Mouse (Mus musculus): ENCODE measurements around the gene Pycr2.
"Not testable (repeated sequence)": the region's sequence is repeated elsewhere in the genome, so short reads cannot be mapped to it uniquely, and the experiment has no call there.

Gene Pycr2

DNA sequence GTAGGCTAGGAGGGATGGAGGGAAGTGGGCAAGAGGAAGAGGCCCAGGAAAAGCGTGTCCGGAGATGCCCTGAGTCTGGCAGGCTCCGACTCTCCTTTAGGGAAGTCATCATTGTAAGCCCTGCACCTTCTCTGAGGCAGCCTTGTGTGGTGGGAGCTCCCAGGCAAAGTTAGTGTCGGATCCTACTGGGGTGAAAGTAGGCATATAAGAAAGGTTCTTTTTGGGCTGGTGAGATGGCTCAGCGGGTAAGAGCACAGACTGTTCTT lies 655 bp downstream of the Pycr2 start:
- in situ Hi-C loops (cut with MboI, MseI): loop anchor here (5.0 kb wide), 2 partner anchors 38 to 73 kb away; partner anchors contain the start of gene Tmem63a

- in situ Hi-C loops (cut with MboI, MseI): loop anchor here (5.0 kb wide), 1 partner anchor 37 kb away; the partner anchor contains the start of gene Tmem63a
Observed at GRCm38 (mm10) chr1:180905307-180905706, 1.2 kb downstream of the Pycr2 start.

DNA sequence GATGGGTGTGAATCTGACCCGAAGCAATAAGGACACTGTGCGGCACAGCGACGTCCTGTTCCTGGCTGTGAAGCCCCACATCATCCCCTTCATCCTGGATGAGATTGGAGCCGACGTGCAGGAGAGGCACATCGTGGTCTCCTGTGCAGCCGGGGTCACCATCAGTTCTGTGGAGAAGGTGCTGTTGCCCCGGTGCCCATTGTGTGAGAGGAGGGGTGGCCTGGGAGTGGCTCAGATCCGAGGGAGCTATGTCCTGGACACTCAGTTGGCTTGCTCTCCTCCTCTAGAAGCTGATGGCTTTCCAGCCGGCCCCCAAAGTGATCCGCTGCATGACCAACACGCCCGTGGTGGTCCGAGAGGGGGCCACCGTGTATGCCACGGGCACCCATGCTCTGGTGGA lies 1.8 kb downstream of the Pycr2 start:
- in situ Hi-C loops (cut with MboI, MseI): loop anchor here (5.0 kb wide), 1 partner anchor 36 kb away; the partner anchor contains the start of gene Tmem63a

DNA sequence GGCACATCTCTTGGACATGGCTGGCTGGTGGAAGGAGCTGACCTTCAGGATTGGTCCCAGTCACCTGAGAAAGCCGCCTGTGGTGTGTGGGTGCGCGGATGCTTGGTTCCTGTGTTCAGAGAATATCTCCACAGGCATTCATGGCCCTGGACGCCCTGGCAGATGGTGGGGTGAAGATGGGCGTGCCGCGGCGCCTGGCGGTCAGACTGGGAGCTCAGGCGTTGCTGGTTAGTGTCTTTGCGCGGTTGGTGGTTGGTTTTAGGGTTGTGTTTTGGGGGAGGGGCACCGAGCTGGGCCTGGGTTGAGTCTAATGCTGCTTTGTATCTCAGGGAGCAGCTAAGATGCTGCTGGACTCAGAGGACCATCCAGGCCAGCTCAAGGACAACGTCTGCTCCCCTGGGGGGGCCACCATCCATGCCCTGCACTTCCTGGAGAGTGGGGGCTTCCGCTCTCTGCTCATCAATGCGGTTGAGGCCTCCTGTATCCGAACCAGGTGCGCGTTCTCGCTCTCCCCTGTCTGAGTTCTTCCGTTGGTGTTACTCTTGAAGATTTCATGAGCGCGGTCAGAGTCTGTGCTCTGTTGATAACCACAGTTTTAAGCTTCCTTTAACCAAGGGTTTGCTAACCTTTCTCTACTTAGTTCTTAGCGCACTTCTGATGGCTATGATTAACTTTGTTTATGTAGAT lies 2.5 kb downstream of the Pycr2 start:
- in situ Hi-C loops (cut with MboI, MseI): loop anchor here (5.0 kb wide), 1 partner anchor 36 kb away; the partner anchor contains the start of gene Tmem63a

GRCm38 (mm10) chr1:180911138-180911537 lies 7.0 kb downstream of the Pycr2 start:
- in situ Hi-C loops (cut with MboI, MseI): no loop called here

GRCm38 (mm10) chr1:180911653-180912287 lies 7.7 kb downstream of the Pycr2 start:
- in situ Hi-C loops (cut with MboI, MseI): no loop called here

- in situ Hi-C loops (cut with MboI, MseI): no loop called here
Observed at GRCm38 (mm10) chr1:180912792-180913191, 8.7 kb downstream of the Pycr2 start.

DNA sequence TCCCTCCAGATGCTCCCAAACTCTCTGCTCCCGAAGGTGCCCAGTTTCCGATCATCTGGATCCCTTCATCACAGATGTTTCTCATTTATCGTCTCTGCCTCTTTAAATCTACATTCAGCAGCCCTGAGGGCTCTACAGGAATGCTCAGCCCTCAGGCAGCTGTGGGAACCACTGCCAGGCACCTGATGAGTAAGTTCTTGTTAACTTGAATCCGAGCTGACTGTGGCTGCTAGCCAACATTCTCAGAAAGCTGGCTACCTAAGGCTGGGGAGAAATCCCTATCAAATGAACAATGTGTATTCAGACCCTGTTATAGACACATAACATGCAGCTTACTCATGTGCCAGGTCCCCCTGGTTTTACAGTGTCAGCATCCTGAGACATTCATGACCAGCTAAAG lies 9.7 kb downstream of the Pycr2 start:
- in situ Hi-C loops (cut with MboI, MseI): no loop called here

DNA sequence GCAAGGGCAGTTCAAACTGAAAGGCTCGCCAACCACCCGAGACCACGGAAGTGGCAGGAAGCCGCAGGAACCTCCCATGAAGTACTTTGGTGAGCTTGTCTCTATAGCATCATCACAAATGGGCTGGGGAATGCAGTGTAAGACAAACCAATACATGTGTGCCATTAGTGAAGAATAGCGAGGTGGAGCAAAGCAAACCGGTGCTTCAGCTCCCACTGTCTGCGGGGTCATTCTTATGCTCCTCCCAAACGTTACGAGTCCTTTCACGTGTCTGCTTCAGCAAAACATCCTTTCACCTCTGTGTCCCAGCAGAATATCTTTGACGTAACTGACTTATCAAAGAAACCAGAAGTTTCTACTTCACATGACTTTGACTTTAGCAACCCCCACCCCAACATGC lies 12.3 kb downstream of the Pycr2 start:
- in situ Hi-C loops (cut with MboI, MseI): no loop called here

DNA sequence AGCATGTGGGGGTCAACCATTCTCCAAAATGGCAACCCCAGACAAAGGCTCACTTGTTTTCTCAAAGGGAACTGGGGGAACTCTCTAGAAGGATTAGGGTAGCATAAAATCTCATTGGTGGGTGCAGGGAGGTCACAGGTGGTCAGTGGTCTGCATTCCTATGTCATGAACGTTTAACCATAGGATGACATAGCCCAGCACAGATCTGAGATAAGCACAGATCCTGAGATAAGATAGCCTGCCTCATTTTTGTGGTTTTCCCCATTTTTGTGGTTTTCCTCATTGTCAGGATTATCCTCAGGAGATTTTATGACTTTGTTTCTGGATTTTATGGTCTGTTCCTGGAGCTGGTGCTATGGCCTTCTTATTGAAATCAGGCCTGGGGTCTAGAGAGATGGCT lies 13.0 kb downstream of the Pycr2 start:
- in situ Hi-C loops (cut with MboI, MseI): no loop called here

DNA sequence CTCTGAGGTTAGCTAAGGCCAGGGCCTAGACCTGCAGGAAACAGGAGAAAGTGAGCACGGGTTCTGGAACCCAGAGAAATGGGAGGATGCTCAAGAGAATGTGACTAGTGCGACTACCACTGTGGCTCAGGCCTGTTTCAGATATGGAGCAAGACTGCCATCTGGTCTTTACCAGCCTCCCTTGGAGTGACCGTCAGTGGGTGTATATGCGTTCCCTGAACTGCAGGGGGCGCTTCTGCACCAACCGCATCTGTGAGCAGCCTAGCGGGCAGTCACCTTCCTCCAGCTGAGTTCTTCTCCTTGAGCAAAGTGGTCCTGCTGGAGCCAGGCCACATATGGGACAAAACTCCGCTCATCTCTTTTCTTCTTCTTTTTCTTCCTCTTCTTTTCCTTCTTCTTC lies 15.6 kb downstream of the Pycr2 start:
- in situ Hi-C loops (cut with MboI, MseI): no loop called here

- in situ Hi-C loops (cut with MboI, MseI): no loop called here
Observed at GRCm38 (mm10) chr1:180922273-180923048, 18.4 kb downstream of the Pycr2 start.

- in situ Hi-C loops (cut with MboI, MseI): no loop called here
Observed at GRCm38 (mm10) chr1:180924737-180925136, 20.6 kb downstream of the Pycr2 start.

GRCm38 (mm10) chr1:180926286-180926685 lies 22.2 kb downstream of the Pycr2 start:
- in situ Hi-C loops (cut with MboI, MseI): no loop called here

DNA sequence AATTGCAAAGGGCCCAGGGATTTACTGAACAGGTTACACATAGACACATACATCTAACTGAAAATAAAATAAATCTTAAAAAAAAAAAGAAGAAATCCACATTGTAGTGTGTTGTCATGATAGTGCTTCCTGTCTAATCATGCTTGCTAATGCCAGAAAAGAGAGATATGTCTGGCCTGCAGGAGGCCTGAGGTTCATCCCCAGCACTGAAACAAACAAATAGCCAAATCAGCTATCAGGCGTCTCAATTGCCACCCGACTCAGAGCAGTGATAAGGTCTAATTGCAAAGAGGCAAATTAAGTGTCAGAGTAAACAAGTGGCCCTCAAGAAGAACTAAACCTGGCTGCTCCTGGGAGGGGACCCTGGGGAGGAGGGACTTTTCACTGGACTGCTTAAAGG lies 25.5 kb downstream of the Pycr2 start:
- in situ Hi-C loops (cut with MboI, MseI): no loop called here

DNA sequence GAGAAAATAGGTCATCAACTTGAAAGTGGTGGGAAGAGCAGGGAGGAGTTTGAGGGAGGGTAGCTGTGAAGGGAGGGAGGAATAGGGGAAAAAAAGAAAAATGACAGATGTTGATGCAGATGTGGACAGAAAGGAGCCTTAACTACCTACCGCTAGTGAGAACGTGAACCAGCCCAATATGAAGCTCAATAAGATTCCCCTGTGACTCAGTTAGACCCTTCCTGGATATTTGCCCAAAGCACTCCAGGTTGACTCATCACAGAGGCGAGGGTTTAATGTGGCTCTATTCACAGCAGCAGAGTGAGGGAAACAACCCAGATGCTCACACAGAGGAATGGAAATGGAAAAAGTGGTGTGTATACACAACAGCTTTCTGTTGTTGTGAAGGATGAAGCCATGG lies 27.0 kb downstream of the Pycr2 start:
- in situ Hi-C loops (cut with MboI, MseI): no loop called here

DNA sequence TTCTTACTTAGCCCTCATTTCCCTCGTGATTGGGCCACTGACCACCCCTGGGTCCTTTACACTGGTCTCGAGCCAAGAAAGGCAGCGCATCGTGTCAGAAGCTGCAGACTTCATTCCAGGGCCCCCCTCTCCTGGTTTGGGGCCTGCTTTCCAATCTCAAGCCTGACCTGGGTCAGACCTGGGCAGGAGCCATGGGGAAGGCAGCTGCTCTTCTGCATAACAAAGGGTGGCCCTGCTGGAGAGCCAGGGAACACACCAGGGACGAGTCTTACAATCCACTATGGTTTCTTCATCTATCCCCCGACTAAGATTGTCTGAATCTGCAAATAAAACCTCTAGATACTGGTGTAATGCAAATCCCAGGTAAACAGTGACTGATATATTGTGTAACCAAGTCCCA lies 29.6 kb downstream of the Pycr2 start:
- in situ Hi-C loops (cut with MboI, MseI): no loop called here

DNA sequence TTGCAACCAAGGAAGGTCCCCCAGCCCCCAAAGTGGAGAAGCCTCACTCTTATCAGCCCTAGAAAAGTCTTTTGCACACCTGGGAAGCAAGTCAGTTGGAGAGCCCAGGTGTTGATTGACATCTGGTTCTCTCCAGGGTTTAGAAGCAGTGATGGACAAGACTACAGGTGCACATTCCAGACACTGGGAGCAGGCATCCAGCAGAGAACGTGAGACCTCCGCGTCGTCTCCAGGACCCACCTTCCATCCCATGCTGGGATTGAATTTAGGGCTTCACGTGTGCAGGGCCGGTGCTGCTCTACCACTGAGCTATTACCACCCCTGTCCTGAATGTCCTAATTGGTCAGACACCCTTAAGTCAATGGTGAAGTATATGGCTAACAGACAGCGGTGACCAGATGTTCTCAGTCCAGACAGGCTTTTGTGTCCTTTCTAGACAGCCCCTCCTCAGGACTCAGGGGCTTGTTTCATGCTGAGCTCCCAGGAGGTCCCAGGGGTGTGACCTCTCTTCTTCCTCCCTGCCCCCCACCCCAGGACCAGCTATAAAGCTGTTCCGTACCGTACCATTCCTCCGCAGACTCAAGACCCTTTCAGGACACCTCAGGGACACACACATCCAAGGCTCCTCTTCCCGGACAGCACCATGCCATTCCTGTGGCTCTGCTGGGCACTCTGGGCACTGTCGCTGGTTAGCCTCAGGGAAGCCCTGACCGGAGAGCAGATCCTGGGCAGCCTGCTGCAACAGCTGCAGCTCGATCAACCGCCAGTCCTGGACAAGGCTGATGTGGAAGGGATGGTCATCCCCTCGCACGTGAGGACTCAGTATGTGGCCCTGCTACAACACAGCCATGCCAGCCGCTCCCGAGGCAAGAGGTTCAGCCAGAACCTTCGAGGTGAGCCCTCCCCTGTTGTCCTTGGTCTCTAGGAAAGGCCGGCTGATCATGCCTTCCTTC lies 30.6 kb downstream of the Pycr2 start, which contains the start of gene Lefty1:
Gene Lefty1 (plus strand): TSS at position 556 of the 953 bp plus-strand sequence.
- in situ Hi-C loops (cut with MboI, MseI): no loop called here

- in situ Hi-C loops (cut with MboI, MseI): not testable (repeated sequence)
Observed at GRCm38 (mm10) chr1:180936610-180937398, 32.7 kb downstream of the Pycr2 start.

DNA sequence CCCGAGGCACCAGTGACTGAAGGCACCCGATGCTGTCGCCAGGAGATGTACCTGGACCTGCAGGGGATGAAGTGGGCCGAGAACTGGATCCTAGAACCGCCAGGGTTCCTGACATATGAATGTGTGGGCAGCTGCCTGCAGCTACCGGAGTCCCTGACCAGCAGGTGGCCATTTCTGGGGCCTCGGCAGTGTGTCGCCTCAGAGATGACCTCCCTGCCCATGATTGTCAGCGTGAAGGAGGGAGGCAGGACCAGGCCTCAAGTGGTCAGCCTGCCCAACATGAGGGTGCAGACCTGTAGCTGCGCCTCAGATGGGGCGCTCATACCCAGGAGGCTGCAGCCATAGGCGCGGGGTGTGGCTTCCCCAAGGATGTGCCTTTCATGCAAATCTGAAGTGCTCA lies 33.5 kb downstream of the Pycr2 start:
- in situ Hi-C loops (cut with MboI, MseI): not testable (repeated sequence)

DNA sequence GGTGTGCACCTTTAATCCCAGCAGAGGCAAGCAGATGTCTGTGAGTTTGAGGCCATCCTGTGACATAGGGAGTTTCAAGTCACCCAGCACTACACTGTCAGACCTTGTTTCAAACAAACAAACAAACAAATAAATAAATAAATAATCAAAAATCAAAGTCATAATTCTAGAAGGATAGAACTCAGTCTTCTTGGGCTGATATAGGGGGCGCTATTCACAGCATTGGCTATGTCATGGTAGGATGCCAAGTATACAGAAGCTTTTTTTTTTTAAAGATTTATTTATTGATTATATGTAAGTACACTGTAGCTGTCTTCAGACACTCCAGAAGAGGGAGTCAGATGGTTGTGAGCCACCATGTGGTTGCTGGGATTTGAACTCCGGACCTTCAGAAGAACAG lies 34.7 kb downstream of the Pycr2 start:
- in situ Hi-C loops (cut with MboI, MseI): not testable (repeated sequence)
